Mouse (Mus musculus) megakaryocyte-erythroid progenitor cell, adult 5-6 weeks (primary cell): ENCODE measurements at regions not wholly inside any gene's neighbourhood (a gene's known extent, or its start where the extent isn't known, plus 50 kb on each side); places are given as distances from the start of the nearest gene placed in this dataset.
"Not testable (repeated sequence)": the region's sequence is repeated elsewhere in the genome, so short reads cannot be mapped to it uniquely, and the experiment has no call there.

Experiments used
- ATAC-seq: replicated peaks from 2 replicates; pipeline ENCODE4 v1.8.0; 2016; ENCODE audit warnings: mild to moderate bottlenecking, inconsistent platforms; ENCODE audit not compliant: severe bottlenecking, poor library complexity, low FRiP score, low TSS enrichment

DNA sequence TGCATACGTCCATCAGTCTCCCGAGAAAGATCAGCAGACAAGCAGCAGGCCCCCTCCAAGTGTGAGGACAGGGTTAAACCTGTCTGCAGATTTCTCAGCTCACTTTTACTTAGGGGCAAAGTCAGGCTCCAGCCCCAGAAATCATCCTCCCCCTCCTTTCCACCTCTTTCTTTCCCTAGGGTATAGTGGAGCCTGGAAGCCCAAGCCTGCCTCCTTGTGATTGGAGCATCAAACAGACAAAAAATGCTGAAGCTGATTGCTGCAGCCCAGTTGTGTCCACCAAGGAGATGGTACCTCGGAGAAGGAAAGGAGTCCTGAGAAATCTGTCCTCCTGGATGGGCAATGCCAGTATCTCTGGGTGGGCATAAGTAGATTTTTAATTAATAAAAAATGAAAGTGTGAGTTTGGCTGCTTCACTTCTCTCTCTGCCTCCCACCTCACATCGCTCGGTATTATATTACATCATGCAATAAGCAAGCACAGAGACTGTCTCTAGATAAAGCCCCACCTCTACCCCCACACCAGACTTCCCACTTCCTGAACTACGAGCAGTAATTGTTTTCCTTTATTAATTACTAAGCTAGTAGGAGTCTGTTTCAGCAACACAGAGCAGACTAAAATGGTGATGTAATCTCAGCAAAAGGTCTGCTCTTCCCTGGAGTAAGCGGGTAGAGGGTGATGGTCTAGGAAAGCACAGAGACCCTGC is 105.2 kb upstream of the Fhl2 start:
- ATAC-seq, result no peak

GRCm38 (mm10) chr1:43302657-43303056 is 105.9 kb upstream of the Fhl2 start:
- ATAC-seq, result no peak

GRCm38 (mm10) chr1:43305349-43306278 is 108.8 kb upstream of the Fhl2 start:
- ATAC-seq, result no peak

DNA sequence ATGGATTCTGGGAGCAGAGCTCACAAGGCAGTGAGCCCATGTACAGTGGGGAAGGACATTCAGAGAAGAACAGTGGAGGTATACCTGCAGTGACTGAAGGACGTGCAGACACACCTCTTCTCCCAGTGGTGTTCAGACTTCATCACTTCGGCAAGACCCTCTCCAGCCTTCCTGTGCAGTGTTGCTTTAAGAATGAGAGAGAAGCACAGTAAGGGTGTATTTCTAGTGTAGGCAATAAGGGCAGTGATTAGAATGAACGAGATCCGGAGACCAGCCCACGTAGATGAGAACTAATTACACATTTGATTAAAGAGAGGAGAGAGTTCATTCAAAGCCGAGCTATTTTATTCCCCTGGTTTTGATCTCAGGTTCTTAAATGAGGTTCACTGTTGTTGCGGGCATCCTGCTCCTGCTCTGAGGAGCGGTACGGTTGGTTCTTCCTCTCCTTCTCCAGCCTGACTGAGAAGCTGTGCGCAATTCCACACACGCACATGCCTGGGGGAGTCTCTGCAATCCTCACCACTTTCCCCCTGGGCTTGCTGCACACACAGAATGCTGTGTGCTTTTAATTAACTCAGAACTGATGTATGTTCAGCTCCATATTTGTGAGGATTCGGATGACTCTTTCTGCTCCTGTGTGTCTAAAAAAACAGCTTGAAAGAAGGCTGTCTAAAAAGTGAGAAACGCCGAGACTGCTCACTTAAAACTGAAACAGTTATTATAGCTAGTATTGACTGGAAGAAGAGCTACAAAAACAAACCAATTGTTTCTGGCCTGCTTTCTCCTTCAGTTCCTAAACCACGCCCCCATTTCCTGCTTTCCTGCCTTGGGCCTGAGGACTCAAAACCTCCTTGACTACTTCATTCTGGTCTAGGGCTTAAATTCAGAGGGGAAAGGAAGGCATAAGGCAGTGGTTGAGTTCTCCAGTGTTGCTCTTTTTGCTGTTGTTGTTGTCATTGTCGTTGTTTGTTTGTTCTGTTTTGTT is 114.2 kb upstream of the Fhl2 start:
- ATAC-seq, result no peak

GRCm38 (mm10) chr1:43316331-43316730 is 119.5 kb upstream of the Fhl2 start:
- ATAC-seq, result not testable (repeated sequence)

- ATAC-seq, result no peak
Observed at GRCm38 (mm10) chr1:43317076-43317871, 120.5 kb upstream of the Fhl2 start.

- ATAC-seq, result not testable (repeated sequence)
Observed at GRCm38 (mm10) chr1:43333488-43333887, 110.9 kb upstream of the Nck2 start.

- no peak for ATAC-seq
Observed at GRCm38 (mm10) chr1:43337168-43337784, 107.1 kb upstream of the Nck2 start.

DNA sequence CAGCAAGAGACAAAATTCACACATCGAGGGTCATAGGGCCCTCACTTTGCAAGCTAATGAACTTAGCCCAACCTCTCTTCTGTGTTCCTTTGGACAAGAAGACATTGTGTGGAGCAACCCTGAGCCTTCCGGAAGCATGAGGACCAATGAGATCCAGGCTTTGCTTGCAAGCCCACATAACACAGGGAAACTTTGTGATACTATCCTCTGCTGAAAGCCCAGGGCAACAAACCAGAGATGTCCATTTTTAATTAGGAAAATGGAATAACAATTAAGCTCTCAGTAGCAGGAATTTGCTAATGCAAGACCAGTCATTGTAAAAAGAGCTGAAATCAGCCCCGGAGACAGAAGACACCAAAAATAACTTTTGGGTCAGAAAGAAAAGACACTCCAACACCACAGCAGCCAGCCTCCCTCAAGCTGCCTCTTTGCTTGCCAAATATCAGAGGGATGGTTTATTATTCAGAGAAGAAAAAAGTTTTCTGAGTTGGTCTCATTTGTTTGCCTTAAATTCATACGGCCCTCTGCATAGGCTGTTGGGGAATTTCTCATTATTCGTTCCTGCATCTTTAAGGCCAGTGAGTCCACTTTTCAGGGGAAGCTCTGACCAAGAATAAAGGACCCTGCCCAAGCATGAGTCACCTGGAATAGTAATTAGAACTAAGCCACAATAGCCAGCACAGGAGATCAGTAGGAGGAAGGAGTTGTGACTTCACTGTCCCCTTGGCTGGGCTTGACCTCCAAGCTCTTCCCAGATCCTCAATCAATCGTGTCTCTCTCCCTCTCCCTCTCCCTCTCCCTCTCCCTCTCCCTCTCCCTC is 106.1 kb upstream of the Nck2 start:
- ATAC-seq, result no peak

DNA sequence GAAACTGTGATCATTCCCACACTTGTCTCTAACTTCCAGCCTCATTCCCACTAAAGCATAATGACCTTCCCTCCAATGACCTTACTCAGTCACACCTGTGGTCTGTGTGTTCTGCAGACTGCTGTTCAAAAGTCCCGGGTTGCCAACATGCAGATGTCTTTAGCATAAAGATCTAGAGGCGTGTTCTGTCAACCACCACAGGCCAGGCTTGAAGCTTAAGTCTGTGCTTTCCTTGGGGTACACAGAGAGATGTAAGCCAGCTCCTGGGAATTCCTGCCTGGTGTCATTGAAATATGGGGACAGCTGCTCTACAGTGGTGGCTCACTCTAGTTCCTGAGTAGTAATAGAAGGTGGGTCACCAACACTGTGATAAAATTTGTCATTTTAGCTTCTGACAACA is 101.5 kb upstream of the Nck2 start:
- peak; percentile 10; the same call in 1 of the 2 replicates for ATAC-seq

DNA sequence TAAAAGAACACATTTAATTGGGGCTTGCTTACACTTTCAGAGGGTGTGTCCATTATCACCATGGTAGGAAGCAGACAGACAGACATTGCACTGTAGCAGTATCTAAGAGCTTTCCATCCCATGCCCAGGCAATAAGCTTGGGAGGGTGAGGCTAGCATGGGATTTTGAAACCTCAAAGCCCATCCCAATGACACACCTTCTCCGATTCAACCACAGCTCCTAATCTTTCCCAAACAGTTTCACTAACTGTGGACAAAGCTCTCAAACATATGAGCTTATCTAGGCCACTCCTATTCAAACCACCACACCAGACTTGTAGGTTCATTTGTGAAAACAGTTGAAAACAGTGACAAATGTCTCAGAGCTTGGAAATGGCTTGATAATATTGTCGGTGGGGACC is 101.0 kb upstream of the Nck2 start:
- peak; percentile 97 for ATAC-seq

- ATAC-seq, result no peak
Observed at GRCm38 (mm10) chr1:43344001-43344400, 100.4 kb upstream of the Nck2 start.

DNA sequence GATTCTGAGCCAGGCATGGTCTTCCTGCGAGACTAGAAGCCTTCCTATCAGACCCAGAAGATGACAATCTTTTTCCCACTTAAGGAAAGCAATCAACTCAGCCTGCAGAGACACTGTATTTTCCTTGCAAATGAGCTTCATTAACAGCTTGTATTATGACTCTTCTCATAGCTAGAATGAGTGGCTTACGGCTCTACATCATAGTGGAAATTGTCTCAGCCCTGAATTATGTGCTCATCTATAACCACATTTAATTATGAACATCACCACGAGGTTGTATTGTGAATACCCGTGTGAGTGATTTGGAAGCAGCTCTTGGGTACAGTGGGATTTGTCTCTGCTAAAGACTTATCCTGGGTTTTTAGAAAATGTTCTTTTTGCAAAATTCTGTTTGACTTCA is 97.2 kb upstream of the Nck2 start:
- ATAC-seq, result no peak

DNA sequence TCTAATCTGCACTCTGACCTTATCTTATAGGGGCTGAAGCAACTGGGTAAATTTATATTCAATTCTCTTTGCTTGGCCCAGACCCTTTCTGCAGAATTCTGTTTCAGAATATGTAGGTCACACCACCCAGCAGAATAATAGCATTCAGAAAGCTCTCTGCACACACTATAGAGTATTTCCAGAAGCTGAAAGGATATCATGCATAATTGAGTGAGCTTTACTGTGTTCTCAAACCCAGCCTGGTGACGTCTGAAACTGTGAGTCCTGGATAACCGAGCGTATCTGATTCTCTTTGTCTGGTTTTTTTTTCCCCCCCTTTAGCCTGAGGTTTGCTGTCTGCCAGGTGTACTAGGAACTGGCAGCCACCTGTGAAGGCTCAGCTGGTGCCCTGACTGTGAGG is 94.4 kb upstream of the Nck2 start:
- ATAC-seq, result no peak

DNA sequence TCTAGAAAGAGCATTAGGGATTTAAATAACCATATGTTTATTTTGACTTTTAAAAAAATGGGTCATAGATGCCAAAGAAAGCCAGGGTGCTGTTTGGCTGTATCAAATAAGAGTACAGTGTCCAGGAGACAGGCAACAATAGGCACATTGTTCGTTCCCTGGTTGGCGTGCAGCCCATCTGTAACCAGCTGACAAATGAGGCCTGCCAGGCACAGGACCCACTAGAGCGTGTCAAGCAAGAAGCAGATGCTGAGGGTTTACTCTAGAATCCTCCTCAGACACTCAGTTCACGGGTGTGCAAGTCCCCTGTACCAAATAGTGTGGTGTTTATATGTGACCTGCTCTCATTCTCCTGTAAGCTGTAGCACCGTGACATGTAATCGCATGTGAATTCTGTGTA is 86.2 kb upstream of the Nck2 start:
- ATAC-seq, result no peak

DNA sequence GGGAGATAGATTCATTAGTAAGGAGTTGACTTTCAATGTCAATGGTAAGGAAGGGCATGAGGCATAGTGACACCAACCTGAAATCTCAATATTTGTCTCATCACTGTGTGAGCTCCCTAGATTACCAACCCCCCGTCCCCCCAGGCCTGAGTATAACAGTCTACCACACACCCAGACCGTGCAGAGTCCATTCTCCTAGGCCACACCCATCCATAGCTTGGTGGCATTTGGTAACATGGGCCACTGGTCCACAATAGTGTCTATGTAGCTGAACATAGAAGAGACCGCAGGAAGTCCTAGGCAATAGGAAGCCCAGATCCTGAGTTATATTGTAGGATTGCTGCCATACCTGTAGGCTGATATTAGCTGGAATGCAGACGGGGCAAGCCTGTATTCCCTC is 84.7 kb upstream of the Nck2 start:
- ATAC-seq, result no peak

DNA sequence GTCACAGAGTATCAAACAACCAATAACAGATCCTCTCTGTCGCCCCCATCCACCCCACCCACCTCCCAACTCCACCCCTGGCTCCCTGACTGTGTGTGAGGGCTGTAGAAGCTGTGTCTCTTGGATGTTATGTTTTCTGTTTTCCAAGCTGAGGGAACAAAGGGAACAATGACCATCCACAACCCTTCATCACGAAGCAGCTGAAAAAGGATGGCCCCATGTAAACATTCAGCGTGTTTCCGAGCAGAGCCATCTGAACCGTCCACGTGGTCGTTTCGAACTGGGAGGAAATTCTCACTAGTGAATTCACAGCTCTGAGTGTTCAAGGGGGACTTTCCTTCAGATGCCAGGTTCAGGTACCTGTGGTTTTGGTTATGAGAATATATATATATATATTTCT is 84.1 kb upstream of the Nck2 start:
- no peak for ATAC-seq

DNA sequence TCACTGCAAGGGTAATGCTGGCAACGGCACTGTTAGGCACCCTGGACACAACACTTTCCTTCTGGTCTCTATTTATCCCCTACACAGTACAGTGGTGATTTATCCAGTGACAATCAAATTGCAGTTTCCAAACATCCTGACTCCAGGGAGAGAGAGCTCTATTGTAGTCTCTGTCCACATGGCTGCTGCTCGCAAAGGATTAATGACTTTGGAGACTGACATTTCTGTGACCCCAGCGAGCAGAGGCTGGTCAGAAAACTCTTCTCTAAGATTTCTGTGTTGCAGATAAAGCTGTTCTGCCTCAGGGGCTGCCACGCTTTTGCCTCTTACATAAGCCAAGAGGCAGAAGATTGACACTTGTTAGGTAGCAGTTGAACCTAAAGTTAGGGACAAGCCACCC is 83.6 kb upstream of the Nck2 start:
- no peak for ATAC-seq
